Mouse (Mus musculus) ovary, postnatal 10 days (tissue): ENCODE measurements around the gene Uvrag.
"Not testable (repeated sequence)": the region's sequence is repeated elsewhere in the genome, so short reads cannot be mapped to it uniquely, and the experiment has no call there.

ENCODE experiments used
- DNase-seq: peaks from one replicate; pipeline ENCODE4 v3.0.0; 2022; ENCODE audit warnings: low spot score

Gene Uvrag

GRCm38 (mm10) chr7:98974590-98974989 lies 166.4 kb downstream of the Uvrag start:
- DNase-seq = no peak

GRCm38 (mm10) chr7:98970721-98971120 lies 170.2 kb downstream of the Uvrag start:
- DNase-seq = no peak

- no peak for DNase-seq
Measured at GRCm38 (mm10) chr7:98968741-98969395, 172.1 kb downstream of the Uvrag start.

GRCm38 (mm10) chr7:98968082-98968674 lies 172.8 kb downstream of the Uvrag start:
- DNase-seq = no peak

DNA sequence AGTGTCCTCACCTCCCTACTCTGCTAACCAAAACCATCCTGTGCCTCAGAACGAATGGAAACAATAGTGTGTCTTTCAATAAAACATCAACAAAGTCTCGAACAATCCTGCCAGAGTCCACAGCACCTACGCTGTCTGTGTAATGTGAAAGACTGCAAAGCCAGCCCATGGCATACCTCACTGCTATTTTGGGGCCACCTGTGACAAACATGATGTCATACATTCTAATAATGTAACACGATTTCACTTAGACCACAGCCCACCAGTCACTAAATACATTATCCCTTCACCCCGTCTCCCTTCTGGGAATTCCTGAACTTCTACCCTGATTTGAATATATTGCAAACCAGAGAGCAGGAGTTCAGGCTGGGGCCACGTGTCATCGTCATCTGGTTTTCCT lies 173.3 kb downstream of the Uvrag start:
- DNase-seq = no peak

DNA sequence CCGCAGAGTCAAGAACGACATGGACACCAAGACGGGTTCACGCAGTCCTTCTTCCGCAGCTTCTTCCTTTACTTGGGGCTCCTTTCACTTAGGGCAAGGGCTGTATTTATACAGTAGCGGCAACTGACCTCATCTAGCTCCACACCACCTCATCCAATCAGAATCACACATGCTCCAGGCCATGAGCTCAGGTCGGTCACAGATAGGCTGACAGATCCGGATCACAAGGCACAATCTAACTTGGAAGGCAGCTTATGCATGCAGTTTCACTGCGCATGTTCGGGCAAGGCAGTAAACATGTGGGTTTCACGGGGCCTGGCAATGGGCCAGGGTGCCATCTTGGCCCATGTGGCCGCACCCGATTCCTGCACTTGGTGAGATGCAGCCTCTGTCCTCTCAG lies 177.4 kb downstream of the Uvrag start:
- not testable (repeated sequence) for DNase-seq

DNA sequence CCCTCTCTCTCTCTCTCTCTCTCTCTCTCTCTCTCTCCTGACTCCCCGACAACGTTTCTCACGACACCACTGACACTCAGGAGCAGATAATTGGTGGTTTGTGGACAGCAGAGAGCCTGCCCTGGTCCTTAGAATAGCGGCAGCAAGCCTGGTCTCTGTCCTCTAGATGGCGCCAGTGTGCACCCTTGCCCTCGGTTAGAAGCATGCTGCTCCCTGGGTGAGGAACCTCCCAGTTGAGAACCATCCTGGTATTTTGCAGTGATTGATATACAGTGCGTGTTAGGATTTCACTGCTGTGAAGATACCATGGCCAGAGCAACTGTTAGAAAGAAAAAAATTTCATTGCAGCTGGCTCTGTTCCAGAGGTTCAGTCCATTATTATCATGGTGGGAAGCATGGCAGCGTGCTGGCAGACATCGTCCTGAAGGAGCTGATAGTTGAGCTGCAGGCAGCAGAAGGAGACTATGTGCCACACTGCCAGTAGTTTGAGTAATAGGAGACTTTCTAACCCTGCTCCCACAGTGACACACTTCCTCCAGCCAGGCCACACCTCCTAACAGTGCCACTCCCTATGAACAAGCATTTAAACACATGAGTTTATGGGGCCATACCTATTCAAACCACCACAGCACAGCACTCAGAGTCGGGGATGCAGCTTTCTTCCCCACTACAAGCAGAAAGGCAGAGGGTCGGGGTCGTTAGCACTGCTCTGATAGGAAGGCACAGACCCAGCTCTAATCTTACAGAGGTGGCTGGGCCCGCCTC lies 178.2 kb downstream of the Uvrag start:
- peak; percentile 48 for DNase-seq

DNA sequence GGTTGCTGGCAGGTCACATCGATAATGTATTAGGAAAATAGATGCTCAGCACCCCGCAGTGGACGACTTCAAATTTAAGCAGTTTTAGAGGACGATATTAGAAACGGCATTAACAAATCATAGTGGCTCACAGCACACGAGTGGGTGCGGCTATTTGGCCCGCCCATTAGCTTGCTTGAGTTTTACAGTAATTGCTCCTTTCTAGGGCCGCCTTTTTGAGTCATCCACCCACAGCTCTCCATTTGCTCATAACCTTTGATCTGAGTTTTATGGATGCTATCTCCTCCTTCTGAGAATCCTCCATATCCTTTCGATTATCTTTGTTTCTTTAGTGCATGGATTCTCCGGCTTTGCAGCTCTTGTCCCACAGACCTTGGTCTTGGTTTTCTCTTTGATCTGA lies 178.9 kb downstream of the Uvrag start:
- DNase-seq = no peak

GRCm38 (mm10) chr7:98960274-98960673 lies 180.7 kb downstream of the Uvrag start:
- DNase-seq = no peak

DNA sequence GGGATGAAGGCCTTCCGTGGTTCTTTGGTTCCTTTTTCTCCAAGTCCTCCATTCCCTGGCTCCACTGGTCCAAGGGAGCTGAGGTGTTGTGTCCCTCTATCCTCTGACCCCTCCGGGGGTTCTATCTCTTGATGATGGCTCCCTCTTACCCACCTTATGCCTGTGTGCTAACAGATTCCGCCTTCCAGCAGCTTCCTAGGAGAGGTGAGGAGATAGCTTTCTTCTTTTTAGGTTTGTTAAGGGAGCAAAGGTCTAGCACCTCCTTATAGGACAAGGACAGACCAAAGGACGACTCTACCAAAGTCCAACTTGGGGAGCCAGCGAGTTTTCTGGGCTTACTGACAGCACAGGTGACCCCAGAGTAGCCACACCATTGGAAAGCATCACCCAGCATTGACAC lies 181.7 kb downstream of the Uvrag start:
- DNase-seq = no peak

DNA sequence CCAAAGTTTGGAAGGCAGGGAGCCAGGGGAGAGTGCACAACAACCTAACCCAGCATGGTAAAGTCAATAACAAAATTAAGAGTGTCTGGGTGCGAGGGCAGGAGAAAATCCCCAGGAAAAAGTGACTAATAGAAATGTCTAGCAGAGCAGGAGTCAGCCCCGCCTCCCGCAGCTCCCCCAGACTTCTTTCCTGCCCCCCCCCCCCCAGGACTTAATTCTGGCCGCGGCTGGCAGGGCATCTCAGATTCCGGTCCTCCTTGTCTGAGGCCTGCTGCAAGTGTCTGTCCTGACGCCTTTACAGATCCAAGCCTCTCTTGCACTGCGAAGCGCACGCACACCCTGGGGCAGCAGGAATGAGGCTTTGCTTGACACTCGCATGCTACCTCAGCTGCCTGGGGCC lies 182.8 kb downstream of the Uvrag start:
- DNase-seq = no peak

GRCm38 (mm10) chr7:98957111-98957741 lies 183.7 kb downstream of the Uvrag start:
- no peak for DNase-seq

DNA sequence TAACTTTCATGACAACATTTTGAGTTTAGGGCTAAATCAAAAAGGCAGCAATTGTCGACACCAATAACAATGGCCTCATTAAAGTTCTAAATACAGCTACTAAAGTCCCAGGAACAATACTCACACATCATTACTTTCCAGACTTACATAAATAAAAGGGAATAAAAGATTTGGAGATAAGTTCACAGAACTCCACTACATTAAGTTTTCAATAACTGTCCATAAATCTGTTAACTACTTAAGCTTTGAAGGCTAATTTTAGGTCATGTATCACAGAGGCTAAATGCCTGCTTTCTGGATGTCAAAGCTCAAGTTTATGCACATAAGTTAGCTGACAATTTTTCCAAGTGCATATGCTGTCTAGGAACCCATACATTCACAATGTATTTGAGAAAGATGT lies 184.3 kb downstream of the Uvrag start:
- DNase-seq = no peak

GRCm38 (mm10) chr7:98953649-98954048 lies 187.3 kb downstream of the Uvrag start:
- DNase-seq = no peak

- DNase-seq = no peak
Measured at GRCm38 (mm10) chr7:98944986-98945385, 196.0 kb downstream of the Uvrag start.

- DNase-seq = no peak
Measured at GRCm38 (mm10) chr7:98943687-98944086, 197.3 kb downstream of the Uvrag start.

DNA sequence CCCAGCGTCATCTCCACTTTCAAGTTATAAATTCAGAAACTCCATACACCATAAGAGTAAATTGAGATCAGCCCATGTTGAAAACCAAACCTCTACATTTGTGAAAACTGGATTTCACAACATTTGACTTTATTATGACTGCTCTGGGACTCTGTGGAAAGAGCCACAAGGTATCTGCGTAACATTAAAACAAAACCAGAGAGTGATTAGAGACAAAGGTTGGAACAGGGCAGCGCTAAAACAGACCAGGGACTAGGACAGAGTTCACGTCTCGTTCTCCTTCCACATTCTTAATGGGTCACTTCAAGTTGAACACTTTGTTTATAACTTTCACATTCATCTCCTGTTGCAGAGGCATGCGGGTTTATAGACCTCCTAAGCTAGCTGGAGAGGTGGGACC lies 198.2 kb downstream of the Uvrag start:
- no peak for DNase-seq

GRCm38 (mm10) chr7:98939194-98939593 lies 201.7 kb downstream of the Uvrag start:
- DNase-seq = no peak

GRCm38 (mm10) chr7:98938621-98939020 lies 202.3 kb downstream of the Uvrag start:
- no peak for DNase-seq

GRCm38 (mm10) chr7:98937079-98937813 lies 203.7 kb downstream of the Uvrag start:
- no peak for DNase-seq

GRCm38 (mm10) chr7:98935757-98936156 lies 205.2 kb downstream of the Uvrag start:
- no peak for DNase-seq

DNA sequence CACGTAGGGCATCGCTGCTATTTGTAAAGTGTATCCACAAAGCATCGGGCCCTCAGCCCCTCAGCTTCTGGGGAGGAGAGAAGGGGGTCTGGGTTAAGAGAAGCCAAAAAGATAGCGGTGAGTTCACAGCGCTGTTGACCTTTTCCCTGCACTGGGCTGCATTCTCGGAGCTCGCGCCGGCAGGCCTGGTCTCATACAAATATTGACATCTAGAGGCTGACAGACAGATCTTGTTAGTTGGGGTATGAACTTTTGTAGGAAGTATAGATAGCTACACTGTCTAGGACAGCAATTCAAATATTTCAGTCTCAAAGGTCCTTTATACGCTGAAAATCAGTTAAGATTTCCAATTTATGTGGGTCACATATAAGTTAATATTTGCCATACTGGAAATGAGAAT lies 205.7 kb downstream of the Uvrag start:
- DNase-seq = no peak
